12 mouse cellular contexts compared by ENCODE assay signal in the genomic region with DNA sequence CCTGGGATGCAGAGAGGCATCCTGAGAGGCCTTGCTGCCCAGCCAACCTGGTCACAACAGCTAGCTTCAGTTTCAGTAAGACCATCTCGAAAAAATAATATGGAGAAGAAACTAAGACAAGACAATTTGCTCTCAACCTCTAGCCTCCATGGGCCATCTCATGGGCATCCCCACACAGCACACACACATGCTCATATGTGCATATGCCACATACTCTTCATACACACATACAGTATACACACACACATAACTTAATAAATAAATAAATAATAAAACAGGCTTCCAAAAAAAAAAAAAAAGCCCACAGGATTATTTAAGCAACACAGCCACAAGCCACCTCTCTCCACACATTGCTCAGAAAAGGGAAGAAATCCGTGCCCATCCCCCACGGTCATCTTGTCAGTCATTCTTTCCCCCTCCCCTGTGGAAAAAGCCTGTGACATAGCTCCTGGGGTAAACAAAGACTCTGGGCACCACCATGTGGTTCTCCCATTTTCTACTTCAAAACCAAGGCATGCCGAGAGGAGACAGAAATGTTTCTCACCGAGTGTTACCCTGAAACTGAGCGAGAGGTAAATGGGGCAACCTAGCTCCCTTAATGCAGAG. TPM values are rescaled to one million over a fixed set of nuclear protein-coding genes. Genes with fewer than 3 reads are reported as not detected.
DNase-seq lines count a peak whose midpoint lies in the region; ATAC-seq and TF ChIP-seq lines count a peak whose summit lies in the region.
"Had no signal": no experiment of that assay in that cellular context is flagged by ENCODE, and none has a peak within 500 bp of the region (broad histone marks: within the 10 kb centered on the region; RNA-seq: fewer than 3 reads in every experiment).

No protein-coding gene starts in this region.

- no peak for TF ChIP-seq CTCF in stomach, postnatal 0 days (IDR thresholded peaks at IDR 0.05; ENCODE audit: low read depth)

- no peak overlapping the region for H3K27ac ChIP-seq in heart, embryonic 12.5 days (ENCODE audit: poor library complexity, severe bottlenecking)
- no peak overlapping the region for H3K27ac ChIP-seq in stomach, postnatal 0 days (replicated peaks)
- no peak overlapping the region for H3K27ac ChIP-seq in neural tube, embryonic 15.5 days (replicated peaks)
- H3K27ac ChIP-seq: embryonic facial prominence, embryonic 15.5 days had no signal

- no peaks in the 10 kb centered on the region for H3K9me3 ChIP-seq in heart, embryonic 12.5 days (replicated peaks)
- H3K9me3 ChIP-seq in stomach, postnatal 0 days (ENCODE audit: control insufficient read depth, low read length) = no peaks in the 10 kb centered on the region
- H3K9me3 ChIP-seq in neural tube, embryonic 15.5 days (replicated peaks) = no peaks in the 10 kb centered on the region
- H3K9me3 ChIP-seq: embryonic facial prominence, embryonic 15.5 days had no signal

- WGBS in heart, embryonic 12.5 days = 44% methylated on average over 6 of the region's 6 CpGs
- 58% methylated on average over 6 of the region's 6 CpGs for WGBS in stomach, postnatal 0 days
- WGBS in neural tube, embryonic 15.5 days = 65% methylated on average over 6 of the region's 6 CpGs

- H3K4me1 ChIP-seq in heart, embryonic 12.5 days (replicated peaks) = peaks cover 22% of the 10 kb centered on the region
- no peaks in the 10 kb centered on the region for H3K4me1 ChIP-seq in stomach, postnatal 0 days (replicated peaks; ENCODE audit: control insufficient read depth, insufficient read depth)
- peaks cover 17% of the 10 kb centered on the region for H3K4me1 ChIP-seq in neural tube, embryonic 15.5 days

- TF ChIP-seq EP300 in stomach, postnatal 0 days (optimal IDR thresholded peaks at IDR 0.05) = no peak

- ATAC-seq in heart, embryonic 12.5 days (ENCODE audit: insufficient number of reproducible peaks, low FRiP score) = no peak
- no peak for ATAC-seq in stomach, postnatal 0 days (ENCODE audit: low FRiP score, low TSS enrichment)
- ATAC-seq in neural tube, embryonic 15.5 days (ENCODE audit: low FRiP score) = no peak

- no peak for DNase-seq in heart, postnatal 4 days
- DNase-seq in right cerebral cortex, postnatal 14 days = peak; percentile 36
- DNase-seq in right cerebral cortex, adult 2 months (ENCODE audit: low spot score in 2 of 2) = no peak
- DNase-seq in liver = peak; percentile 30
- DNase-seq in stomach, postnatal 0 days (ENCODE audit: low spot score) = no peak
- no peak for DNase-seq in lung, adult 18-20 months
- DNase-seq: gastrocnemius, postnatal 25 days; layer of hippocampus, postnatal 36 days; thymus, postnatal 25 days had no signal

- no peaks in the 10 kb centered on the region for H3K36me3 ChIP-seq in heart, embryonic 12.5 days
- H3K36me3 ChIP-seq in stomach, postnatal 0 days (ENCODE audit: control insufficient read depth, insufficient read depth, low read length) = no peaks in the 10 kb centered on the region
- H3K36me3 ChIP-seq in neural tube, embryonic 15.5 days = no peaks in the 10 kb centered on the region
- H3K36me3 ChIP-seq: embryonic facial prominence, embryonic 15.5 days had no signal

- H3K27me3 ChIP-seq in heart, embryonic 12.5 days (replicated peaks) = no peaks in the 10 kb centered on the region
- no peaks in the 10 kb centered on the region for H3K27me3 ChIP-seq in stomach, postnatal 0 days (ENCODE audit: control insufficient read depth, insufficient read depth, low read length)
- no peaks in the 10 kb centered on the region for H3K27me3 ChIP-seq in neural tube, embryonic 15.5 days (replicated peaks)
- H3K27me3 ChIP-seq: embryonic facial prominence, embryonic 15.5 days had no signal

- H3K4me3 ChIP-seq in heart, embryonic 12.5 days = peak overlapping the region; percentile 33
- peak overlapping the region; percentile 31; the same call in 1 of the 2 replicates for H3K4me3 ChIP-seq in stomach, postnatal 0 days (ENCODE audit: low read depth, low read length)
- H3K4me3 ChIP-seq in neural tube, embryonic 15.5 days (replicated peaks) = no peak overlapping the region
- H3K4me3 ChIP-seq: embryonic facial prominence, embryonic 15.5 days had no signal

- H3K4me2 ChIP-seq in heart, embryonic 12.5 days = peak overlapping the region; percentile 65
- peak overlapping the region; percentile 53; the same call in 1 of the 2 replicates for H3K4me2 ChIP-seq in stomach, postnatal 0 days (replicated peaks; ENCODE audit: low read depth)
- no peak overlapping the region for H3K4me2 ChIP-seq in neural tube, embryonic 15.5 days
- H3K4me2 ChIP-seq: embryonic facial prominence, embryonic 15.5 days had no signal

- H3K9ac ChIP-seq in heart, embryonic 12.5 days = peak overlapping the region; percentile 54; the same call in 1 of the 2 replicates
- no peak overlapping the region for H3K9ac ChIP-seq in stomach, postnatal 0 days (ENCODE audit: low read length)
- H3K9ac ChIP-seq in neural tube, embryonic 15.5 days (replicated peaks) = no peak overlapping the region
- H3K9ac ChIP-seq: embryonic facial prominence, embryonic 15.5 days had no signal

RNA-seq across cellular contexts. Expression of a gene that starts 7.7 kb away (rescaled TPM):
- polyA plus RNA-seq in heart, embryonic 12.5 days (2016; fragmentation: Nextera tagmentation; extraction: Ambion mirVana) = 66.3 and 67.7 TPM in 2 replicates
- 10 to 100 TPM; 45.6 to 56.2 TPM for total RNA-seq in heart, postnatal 4 days (2021)
- polyA plus RNA-seq in stomach, postnatal 0 days (2015; fragmentation: Nextera tagmentation; extraction: Ambion mirVana) = 33.2 and 36.6 TPM in 2 replicates
- 86.7 and 90.0 TPM in 2 replicates for polyA plus RNA-seq in neural tube, embryonic 15.5 days (2015; fragmentation: Nextera tagmentation; extraction: Ambion mirVana)

Comparison
In these comparisons a context has a peak if more than half of its experiments do, and no peak if none do; other contexts are left out.
1. DNase-seq: peak in right cerebral cortex, postnatal 14 days (single experiment) and liver (single experiment); none in heart, postnatal 4 days (single experiment), right cerebral cortex, adult 2 months (0 of 2), stomach, postnatal 0 days (single experiment) and lung, adult 18-20 months (0 of 2).